Mouse (Mus musculus): ENCODE results near the gene Kif6. TPM values are rescaled to one million over a fixed set of nuclear protein-coding genes. Genes with fewer than 3 reads are reported as not detected.
A peak's percentile ranks its signal among the peaks of the same experiment; 100 is the strongest.

Kif6 gene
- polyA plus RNA-seq, 1 experiment from 2014 or later: 2.3 TPM

- Histone ChIP-seq H3K4me1 (replicated peaks) (peaks cover 7% of the 10 kb centered on the region; the same call in 1 of the 2 replicates), H3K36me3 (no peaks in the 10 kb centered on the region), H3K27me3 (no peaks in the 10 kb centered on the region), H3K4me2 (no peak overlapping the region), H3K9ac (no peak overlapping the region), H3K27ac (replicated peaks) (no peak overlapping the region), H3K4me3 (no peak overlapping the region), H3K9me3 (no peaks in the 10 kb centered on the region)
- ATAC-seq (ENCODE audit: low FRiP score, low read depth): peak; percentile 76
- WGBS: 44% methylated on average over 6 of the region's 6 CpGs
Observed at GRCm38 (mm10) chr17:49671921-49672339, 57.0 kb downstream of the Kif6 start.

- Histone ChIP-seq H3K9ac (no peak overlapping the region), H3K4me3 (no peak overlapping the region), H3K27ac (replicated peaks) (no peak overlapping the region), H3K4me2 (no peak overlapping the region), H3K36me3 (no peaks in the 10 kb centered on the region), H3K4me1 (replicated peaks) (peaks cover 7% of the 10 kb centered on the region; the same call in 1 of the 2 replicates), H3K27me3 (no peaks in the 10 kb centered on the region), H3K9me3 (no peaks in the 10 kb centered on the region)
- peak; percentile 34; the same call in 1 of the 2 replicates for ATAC-seq (ENCODE audit: low FRiP score, low read depth)
- WGBS: 81% methylated on average over 5 of the region's 5 CpGs
Observed at GRCm38 (mm10) chr17:49672421-49672820, 57.5 kb downstream of the Kif6 start.

DNA sequence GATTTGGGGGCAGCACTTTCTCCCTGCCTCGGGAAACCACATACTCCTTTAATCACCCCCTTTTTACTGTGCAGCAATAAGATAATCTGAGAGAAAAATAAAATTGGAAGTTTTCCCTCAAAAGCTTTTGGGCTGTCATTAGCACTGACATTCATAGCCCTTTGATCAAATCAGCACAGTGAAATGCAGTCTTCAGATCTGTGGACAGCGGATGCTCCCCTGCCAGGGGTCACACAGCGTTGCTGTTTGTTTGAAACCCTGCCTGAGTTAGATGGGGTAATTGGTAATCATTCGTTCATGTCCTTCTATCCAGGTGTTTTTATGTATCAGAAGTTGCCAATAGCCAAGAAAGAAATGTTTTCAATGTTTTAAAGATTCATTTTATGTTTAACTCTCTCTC is 60.7 kb downstream of the Kif6 start:
- Histone ChIP-seq H3K27me3 (no peaks in the 10 kb centered on the region), H3K4me1 (replicated peaks) (peaks cover 7% of the 10 kb centered on the region; the same call in 1 of the 2 replicates), H3K9me3 (no peaks in the 10 kb centered on the region), H3K4me3 (no peak overlapping the region), H3K9ac (no peak overlapping the region), H3K4me2 (no peak overlapping the region), H3K27ac (replicated peaks) (no peak overlapping the region), H3K36me3 (no peaks in the 10 kb centered on the region)
- no peak for ATAC-seq (ENCODE audit: low FRiP score, low read depth)
- WGBS: 79% methylated on average over 4 of the region's 4 CpGs

GRCm38 (mm10) chr17:49681410-49681809 is 66.5 kb downstream of the Kif6 start:
- no peaks in the 10 kb centered on the region for H3K4me1 ChIP-seq (replicated peaks)
- H3K27me3 ChIP-seq: no peaks in the 10 kb centered on the region
- no peak overlapping the region for H3K4me2 ChIP-seq
- H3K27ac ChIP-seq (replicated peaks): no peak overlapping the region
- H3K9ac ChIP-seq: no peak overlapping the region
- no peak for ATAC-seq (ENCODE audit: low FRiP score, low read depth)
- H3K4me3 ChIP-seq: no peak overlapping the region
- H3K9me3 ChIP-seq: no peaks in the 10 kb centered on the region
- no peaks in the 10 kb centered on the region for H3K36me3 ChIP-seq
- WGBS: 24% methylated on average over 8 of the region's 8 CpGs

GRCm38 (mm10) chr17:49684146-49684545 is 69.2 kb downstream of the Kif6 start:
- H3K4me1 ChIP-seq (replicated peaks): no peaks in the 10 kb centered on the region
- H3K4me2 ChIP-seq: no peak overlapping the region
- H3K27ac ChIP-seq (replicated peaks): no peak overlapping the region
- H3K4me3 ChIP-seq: no peak overlapping the region
- ATAC-seq (ENCODE audit: low FRiP score, low read depth): peak; percentile 42; the same call in 1 of the 2 replicates
- no peaks in the 10 kb centered on the region for H3K27me3 ChIP-seq
- H3K36me3 ChIP-seq: no peaks in the 10 kb centered on the region
- H3K9me3 ChIP-seq: no peaks in the 10 kb centered on the region
- 24% methylated on average over 2 of the region's 2 CpGs for WGBS
- H3K9ac ChIP-seq: no peak overlapping the region

- H3K27me3 ChIP-seq: no peaks in the 10 kb centered on the region
- H3K36me3 ChIP-seq: no peaks in the 10 kb centered on the region
- no peak overlapping the region for H3K4me3 ChIP-seq
- H3K4me1 ChIP-seq (replicated peaks): 0 out of 2 replicates have a peak, but pooled peaks cover 5% of the 10 kb centered on the region
- H3K4me2 ChIP-seq: no peak overlapping the region
- H3K27ac ChIP-seq (replicated peaks): no peak overlapping the region
- 44% methylated on average over 10 of the region's 10 CpGs for WGBS
- ATAC-seq (ENCODE audit: low FRiP score, low read depth): no peak
- no peaks in the 10 kb centered on the region for H3K9me3 ChIP-seq
- no peak overlapping the region for H3K9ac ChIP-seq
Observed at GRCm38 (mm10) chr17:49690607-49691454, 75.9 kb downstream of the Kif6 start.

DNA sequence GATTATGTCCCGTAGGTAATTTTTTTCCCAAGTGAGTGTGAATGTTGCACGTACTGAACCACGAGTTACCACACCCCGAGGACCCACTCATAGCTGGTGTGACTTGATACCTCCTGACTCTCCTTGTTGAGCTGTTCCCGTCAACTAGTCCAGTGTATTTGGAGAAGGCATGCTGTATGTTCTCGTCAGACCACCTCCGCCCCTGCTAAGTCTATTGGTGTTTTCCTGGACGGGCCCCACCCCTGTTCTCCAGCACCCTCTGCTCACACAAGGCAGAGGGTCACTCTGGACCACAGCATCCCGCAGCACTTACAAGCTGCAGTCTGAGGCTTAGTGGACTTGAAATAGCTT is 76.5 kb downstream of the Kif6 start:
- Histone ChIP-seq H3K4me3 (no peak overlapping the region), H3K4me2 (no peak overlapping the region), H3K27me3 (no peaks in the 10 kb centered on the region), H3K27ac (replicated peaks) (no peak overlapping the region), H3K9me3 (no peaks in the 10 kb centered on the region), H3K4me1 (replicated peaks) (0 out of 2 replicates have a peak, but pooled peaks cover 5% of the 10 kb centered on the region), H3K9ac (no peak overlapping the region), H3K36me3 (no peaks in the 10 kb centered on the region)
- no peak for ATAC-seq (ENCODE audit: low FRiP score, low read depth)
- WGBS: 73% methylated on average over 9 of the region's 9 CpGs

DNA sequence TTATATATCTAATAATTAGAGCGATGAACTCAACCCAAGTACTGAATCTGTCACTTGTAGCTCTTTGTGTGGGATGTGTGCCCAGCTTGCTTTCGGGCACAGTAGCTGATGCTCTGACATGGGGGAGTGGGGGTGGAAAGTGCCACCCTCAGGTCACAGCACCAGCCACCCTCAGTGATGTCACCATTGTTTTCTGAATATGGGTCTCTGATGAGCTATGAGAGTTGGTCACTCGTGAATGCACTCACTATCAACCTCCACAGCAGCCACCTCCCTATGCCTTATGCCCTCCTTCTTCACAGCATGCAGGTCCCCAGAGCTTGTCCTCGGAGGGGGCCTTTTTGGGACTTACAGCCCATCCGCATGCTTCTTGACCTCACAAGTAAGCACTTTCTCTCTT is 78.3 kb downstream of the Kif6 start:
- Histone ChIP-seq H3K4me1 (replicated peaks) (0 out of 2 replicates have a peak, but pooled peaks cover 5% of the 10 kb centered on the region), H3K4me2 (no peak overlapping the region), H3K9ac (no peak overlapping the region), H3K27me3 (no peaks in the 10 kb centered on the region), H3K27ac (replicated peaks) (no peak overlapping the region), H3K4me3 (no peak overlapping the region), H3K36me3 (no peaks in the 10 kb centered on the region), H3K9me3 (no peaks in the 10 kb centered on the region)
- WGBS: 83% methylated on average over 5 of the region's 5 CpGs
- ATAC-seq (ENCODE audit: low FRiP score, low read depth): no peak

- H3K4me1 ChIP-seq (replicated peaks): no peaks in the 10 kb centered on the region
- H3K27ac ChIP-seq (replicated peaks): no peak overlapping the region
- WGBS: 77% methylated on average over 5 of the region's 5 CpGs
- no peak for ATAC-seq (ENCODE audit: low FRiP score, low read depth)
- H3K27me3 ChIP-seq: no peaks in the 10 kb centered on the region
- H3K9me3 ChIP-seq: no peaks in the 10 kb centered on the region
- no peak overlapping the region for H3K9ac ChIP-seq
- no peak overlapping the region for H3K4me3 ChIP-seq
- H3K4me2 ChIP-seq: no peak overlapping the region
- no peaks in the 10 kb centered on the region for H3K36me3 ChIP-seq
Observed at GRCm38 (mm10) chr17:49697220-49697619, 82.3 kb downstream of the Kif6 start.

GRCm38 (mm10) chr17:49703492-49704249 is 88.7 kb downstream of the Kif6 start:
- Histone ChIP-seq H3K4me1 (replicated peaks) (no peaks in the 10 kb centered on the region), H3K4me3 (no peak overlapping the region), H3K36me3 (no peaks in the 10 kb centered on the region), H3K9ac (no peak overlapping the region), H3K4me2 (no peak overlapping the region), H3K9me3 (no peaks in the 10 kb centered on the region), H3K27me3 (no peaks in the 10 kb centered on the region), H3K27ac (replicated peaks) (no peak overlapping the region)
- WGBS: 48% methylated on average over 12 of the region's 12 CpGs
- ATAC-seq (ENCODE audit: low FRiP score, low read depth): no peak; the same call in 1 of the 2 replicates

DNA sequence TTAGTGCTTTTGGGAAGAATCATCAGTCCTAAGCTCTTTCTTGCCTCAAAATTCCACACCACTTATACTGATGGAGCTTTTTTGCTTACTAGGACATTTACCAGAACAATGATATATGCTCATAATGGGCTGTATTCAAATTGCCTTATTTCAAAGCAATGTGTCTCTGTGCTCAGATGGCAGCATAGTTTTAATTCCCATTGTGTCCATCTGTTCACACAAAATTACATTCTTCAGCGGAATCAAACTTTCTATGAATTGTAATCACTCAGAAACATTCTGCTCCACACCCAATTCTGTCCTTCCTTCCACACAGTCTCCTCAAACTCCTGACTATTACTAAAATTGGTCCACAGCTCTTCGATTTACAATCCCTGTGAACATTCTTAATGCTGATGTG is 94.3 kb downstream of the Kif6 start:
- ATAC-seq (ENCODE audit: low FRiP score, low read depth): no peak
- no peak overlapping the region for H3K4me3 ChIP-seq
- no peak overlapping the region for H3K4me2 ChIP-seq
- H3K27ac ChIP-seq (replicated peaks): no peak overlapping the region
- no peaks in the 10 kb centered on the region for H3K9me3 ChIP-seq
- WGBS: 74% methylated on average over 2 of the region's 2 CpGs
- H3K9ac ChIP-seq: no peak overlapping the region
- no peaks in the 10 kb centered on the region for H3K36me3 ChIP-seq
- no peaks in the 10 kb centered on the region for H3K4me1 ChIP-seq (replicated peaks)
- H3K27me3 ChIP-seq: no peaks in the 10 kb centered on the region

DNA sequence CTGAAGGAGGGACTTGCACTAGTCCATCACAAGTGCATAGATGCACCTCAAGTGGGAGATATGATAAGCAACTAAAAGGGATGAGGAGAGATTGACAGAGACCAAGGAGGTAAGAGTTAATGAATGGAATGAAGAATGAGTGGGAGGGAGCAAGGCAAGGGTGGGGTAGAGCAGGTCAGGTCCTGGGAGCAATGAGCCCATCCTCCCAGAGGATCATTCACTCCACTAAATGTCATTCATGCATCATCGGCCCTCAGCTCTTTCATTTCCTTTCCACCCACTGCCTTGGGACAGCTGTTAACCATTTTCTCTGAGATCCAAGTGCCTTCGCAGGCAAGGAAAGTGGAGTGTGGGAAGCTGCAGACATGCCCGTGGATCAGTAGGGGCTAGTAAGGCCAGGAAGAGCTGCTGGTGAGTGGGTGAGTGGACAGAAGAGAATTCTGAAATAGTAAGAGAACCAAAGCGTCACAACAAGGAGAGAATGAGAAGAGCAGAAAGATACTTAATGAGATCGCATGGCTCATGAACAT is 95.2 kb downstream of the Kif6 start:
- Histone ChIP-seq H3K36me3 (no peaks in the 10 kb centered on the region), H3K4me2 (no peak overlapping the region), H3K9ac (no peak overlapping the region), H3K9me3 (no peaks in the 10 kb centered on the region), H3K4me3 (no peak overlapping the region), H3K4me1 (replicated peaks) (no peaks in the 10 kb centered on the region), H3K27me3 (no peaks in the 10 kb centered on the region), H3K27ac (replicated peaks) (no peak overlapping the region)
- ATAC-seq (ENCODE audit: low FRiP score, low read depth): no peak
- WGBS: 72% methylated on average over 5 of the region's 5 CpGs
